Mouse (Mus musculus) embryonic facial prominence, embryonic 14.5 days (tissue): ENCODE data around the gene Olfr373. TPM values are rescaled to one million over a fixed set of nuclear protein-coding genes. Genes with fewer than 3 reads are reported as not detected.
"Not testable (repeated sequence)": the region's sequence is repeated elsewhere in the genome, so short reads cannot be mapped to it uniquely, and the experiment has no call there.

ENCODE experiments used
- ATAC-seq: fragments of 200-750 bp; cut with Nextera tagmentation; 2 replicates; pipeline ENCODE4 v1.8.0; 2017; ENCODE audit warnings: low read depth, moderate number of reproducible peaks, moderate TSS enrichment
- DNase-seq: peaks from one replicate; pipeline ENCODE4 v3.0.0-alpha.2; 2015; ENCODE audit warnings: low spot score
- H3K27ac ChIP-seq: fragments of 300-500 bp; sonication (generic); replicated peaks from 2 replicates; pipeline ENCODE4 v1.5.1; 2014; ENCODE audit warnings: low read depth, mild to moderate bottlenecking, low read length, moderate library complexity
- H3K27me3 ChIP-seq: fragments of 300-500 bp; sonication (generic); replicated peaks from 2 replicates; pipeline ENCODE4 v1.6.1; 2014; ENCODE audit warnings: low read length; ENCODE audit not compliant: control insufficient read depth, insufficient read depth
- H3K36me3 ChIP-seq: fragments of 300-500 bp; sonication (generic); 2 replicates; pipeline ENCODE4 v1.6.1; 2014; ENCODE audit warnings: low read length, mixed read lengths; ENCODE audit not compliant: control insufficient read depth, insufficient read depth
- H3K4me1 ChIP-seq: fragments of 300-500 bp; sonication (generic); 2 replicates; pipeline ENCODE4 v1.6.1; 2014; ENCODE audit warnings: antibody characterized with exemption, low read length; ENCODE audit not compliant: control insufficient read depth, insufficient read depth
- H3K4me2 ChIP-seq: fragments of 300-500 bp; sonication (generic); 2 replicates; pipeline ENCODE4 v1.6.1; 2014; ENCODE audit warnings: low read depth, mild to moderate bottlenecking, low read length, moderate library complexity, mixed read lengths
- H3K4me3 ChIP-seq: fragments of 300-500 bp; sonication (generic); 2 replicates; pipeline ENCODE4 v1.5.1; 2014; ENCODE audit warnings: low read depth, mild to moderate bottlenecking, low read length
- H3K9ac ChIP-seq: fragments of 300-500 bp; sonication (generic); 2 replicates; pipeline ENCODE4 v1.6.1; 2014; ENCODE audit warnings: low read depth, mild to moderate bottlenecking, low read length, moderate library complexity, mixed read lengths
- H3K9me3 ChIP-seq: fragments of 300-500 bp; sonication (generic); 2 replicates; pipeline ENCODE4 v1.6.1; 2016; ENCODE audit warnings: low read length; ENCODE audit not compliant: control insufficient read depth
- WGBS: fragments of 180-500 bp; shearing (Covaris S2); extraction: QIAGEN DNeasy Blood & Tissue Kit; methylation state at CpG from one replicate; pipeline ENCODE4 v1.1.7; 2014; 5-methylcytosine and 5-hydroxymethylcytosine counted together
- polyA plus RNA-seq: library from polyadenylated mRNA; unstranded; fragments of >200 nt; fragmentation: Nextera tagmentation; extraction: Ambion mirVana; gene quantifications from 2 replicates; pipeline ENCODE4 v1.2.1, GENCODE M21; 2014

The Olfr373 gene
- polyA plus RNA-seq, 1 experiment from 2014 or later: not detected

DNA sequence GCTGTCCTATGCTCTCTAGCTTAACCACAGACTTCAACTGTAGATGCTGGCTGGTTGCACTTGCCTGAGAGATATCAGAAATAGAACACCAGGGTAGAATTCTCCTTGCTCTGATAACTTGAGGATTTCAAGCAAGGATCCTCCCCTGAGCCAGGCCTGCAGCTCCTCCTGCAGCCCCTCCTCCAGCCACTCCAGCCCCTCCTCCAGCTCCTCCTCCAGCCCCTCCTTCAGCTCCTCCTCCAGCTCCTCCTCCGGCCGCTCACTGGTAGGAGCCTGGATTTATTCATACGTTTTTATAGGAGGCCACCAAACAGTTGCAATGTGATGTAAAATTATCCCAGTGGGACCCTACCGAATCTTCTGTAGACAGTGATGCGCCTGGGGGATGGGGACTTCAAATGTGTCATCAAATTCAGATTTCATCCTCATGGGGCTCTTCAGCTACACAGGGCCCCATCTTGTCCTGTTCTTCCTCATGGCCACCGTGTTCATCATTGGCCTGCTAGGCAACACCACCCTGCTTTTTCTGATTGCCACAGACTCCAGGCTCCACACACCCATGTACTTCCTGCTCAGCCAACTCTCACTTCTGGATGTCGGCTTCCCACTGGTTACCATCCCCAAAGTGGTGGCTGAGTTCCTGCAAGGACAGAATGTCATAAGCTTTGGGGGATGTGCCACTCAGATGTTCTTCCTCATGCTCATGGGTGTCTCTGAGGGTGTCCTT lies 16.6 kb downstream of the Olfr373 start:
- not testable (repeated sequence) for H3K4me1 ChIP-seq, H3K9me3 ChIP-seq, H3K4me3 ChIP-seq, H3K27ac ChIP-seq, DNase-seq, H3K36me3 ChIP-seq, H3K4me2 ChIP-seq, H3K9ac ChIP-seq, H3K27me3 ChIP-seq, ATAC-seq
- 56% methylated on average over 6 of the region's 7 CpGs for WGBS

DNA sequence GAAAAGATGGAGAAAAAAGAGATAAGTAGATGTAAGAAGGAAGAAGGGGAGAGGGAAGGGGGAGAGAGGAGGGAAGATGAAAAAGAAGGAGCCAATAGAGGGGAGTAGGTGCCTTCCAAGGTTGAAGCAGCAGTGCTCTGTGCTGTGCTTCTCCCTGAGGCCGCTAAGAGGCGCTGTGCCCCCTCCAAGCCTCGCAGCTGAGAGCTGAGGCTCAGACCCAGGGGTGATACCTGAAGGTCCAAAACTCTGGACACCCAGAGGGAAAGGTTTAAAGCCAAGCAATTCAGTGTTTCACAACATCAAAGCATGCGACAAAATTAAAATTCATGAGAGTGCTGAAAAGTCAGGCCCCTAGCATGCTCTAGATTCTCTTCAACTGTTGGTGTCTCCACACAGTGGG lies 22.2 kb downstream of the Olfr373 start:
- H3K4me1 ChIP-seq: no peaks in the 10 kb centered on the region
- no peak overlapping the region for H3K4me3 ChIP-seq
- peaks cover 4% of the 10 kb centered on the region; the same call in 1 of the 2 replicates for H3K9me3 ChIP-seq
- ATAC-seq (no peak), DNase-seq (no peak)
- 17% methylated on average over 4 of the region's 4 CpGs for WGBS
- H3K9ac ChIP-seq: no peak overlapping the region
- no peak overlapping the region for H3K27ac ChIP-seq
- H3K4me2 ChIP-seq: no peak overlapping the region
- H3K27me3 ChIP-seq: no peaks in the 10 kb centered on the region
- H3K36me3 ChIP-seq: no peaks in the 10 kb centered on the region

DNA sequence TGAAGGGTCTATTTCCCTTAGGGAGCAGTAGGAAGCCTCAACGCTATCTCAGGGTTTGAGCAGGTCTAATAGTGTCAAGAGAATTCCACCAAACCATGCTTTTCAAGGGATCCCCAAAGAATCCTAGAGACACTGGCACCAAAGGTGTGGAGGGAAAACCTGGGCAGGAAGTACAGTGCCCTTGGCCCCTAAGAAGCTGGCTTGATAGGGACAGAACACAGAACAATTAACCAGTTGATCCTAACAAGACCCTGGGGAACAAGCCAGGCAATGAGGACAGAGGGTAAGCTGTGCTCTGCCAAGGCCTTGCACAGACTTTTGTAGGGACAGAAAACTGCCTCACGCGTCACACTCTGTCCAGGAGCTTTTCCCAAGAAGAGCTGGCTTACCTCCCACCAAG lies 23.8 kb downstream of the Olfr373 start, which contains the start of gene Olfr374:
Gene Olfr374 (plus strand): TSS at position 301 of the 400 bp plus-strand sequence.
- Histone ChIP-seq H3K36me3 (no peaks in the 10 kb centered on the region), H3K9ac (no peak within 1 kb of the TSS), H3K4me2 (no peak within 1 kb of the TSS), H3K4me3 (no peak within 1 kb of the TSS), H3K9me3 (peaks cover 4% of the 10 kb centered on the region; the same call in 1 of the 2 replicates), H3K27ac (no peak within 1 kb of the TSS), H3K4me1 (no peaks in the 10 kb centered on the region), H3K27me3 (no peaks in the 10 kb centered on the region)
- WGBS: 77% methylated on average over 3 of the region's 3 CpGs
- ATAC-seq (no peak), DNase-seq (no peak)

DNA sequence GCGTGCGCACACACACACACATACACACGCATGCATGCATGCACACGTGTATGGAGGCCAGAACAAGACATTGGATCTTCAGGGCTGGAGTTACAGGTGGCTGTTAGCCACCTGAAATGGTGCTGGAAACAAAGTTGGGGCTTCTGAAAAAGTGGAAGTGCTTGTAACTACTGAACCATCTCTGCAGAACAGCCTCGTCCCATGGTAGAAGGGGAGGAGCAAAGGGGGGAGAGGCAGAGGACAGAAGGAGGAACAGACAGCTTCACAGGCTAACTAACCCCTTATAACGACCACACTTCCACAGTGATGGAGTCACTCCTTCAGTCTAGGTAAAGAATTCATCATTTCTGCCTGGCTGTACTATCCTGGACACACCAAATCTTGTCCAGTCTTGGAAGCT lies 27.9 kb downstream of the Olfr373 start:
- Histone ChIP-seq H3K27ac (no peak overlapping the region), H3K27me3 (no peaks in the 10 kb centered on the region), H3K9ac (no peak overlapping the region), H3K4me3 (no peak overlapping the region), H3K4me2 (no peak overlapping the region), H3K36me3 (no peaks in the 10 kb centered on the region), H3K4me1 (no peaks in the 10 kb centered on the region), H3K9me3 (no peaks in the 10 kb centered on the region)
- ATAC-seq (no peak), DNase-seq (no peak)
- 70% methylated on average over 6 of the region's 6 CpGs for WGBS

DNA sequence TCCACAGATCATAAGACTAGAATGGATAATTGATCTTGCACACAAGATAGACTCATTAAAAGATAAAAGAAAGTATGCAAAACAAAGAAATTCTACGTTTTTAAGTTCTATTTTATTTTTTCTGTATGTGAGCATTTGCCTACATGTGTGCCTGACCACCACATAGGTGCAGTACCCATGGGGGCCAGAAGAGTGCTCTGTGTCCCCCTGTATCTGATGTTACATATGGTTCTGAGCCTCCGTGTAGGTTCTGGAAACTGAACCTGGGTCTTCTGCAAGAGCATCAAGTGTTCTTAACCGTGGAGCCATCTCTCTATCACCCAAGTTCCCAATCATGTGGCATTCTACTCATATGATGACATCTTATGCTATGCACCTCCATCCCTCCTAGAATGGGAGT lies 29.5 kb downstream of the Olfr373 start:
- Histone ChIP-seq H3K4me1 (no peaks in the 10 kb centered on the region), H3K4me3 (no peak overlapping the region), H3K27me3 (no peaks in the 10 kb centered on the region), H3K27ac (no peak overlapping the region), H3K9me3 (no peaks in the 10 kb centered on the region), H3K4me2 (no peak overlapping the region), H3K9ac (no peak overlapping the region), H3K36me3 (no peaks in the 10 kb centered on the region)
- ATAC-seq (no peak), DNase-seq (no peak)
- WGBS: 70% methylated on average over 3 of the region's 3 CpGs

DNA sequence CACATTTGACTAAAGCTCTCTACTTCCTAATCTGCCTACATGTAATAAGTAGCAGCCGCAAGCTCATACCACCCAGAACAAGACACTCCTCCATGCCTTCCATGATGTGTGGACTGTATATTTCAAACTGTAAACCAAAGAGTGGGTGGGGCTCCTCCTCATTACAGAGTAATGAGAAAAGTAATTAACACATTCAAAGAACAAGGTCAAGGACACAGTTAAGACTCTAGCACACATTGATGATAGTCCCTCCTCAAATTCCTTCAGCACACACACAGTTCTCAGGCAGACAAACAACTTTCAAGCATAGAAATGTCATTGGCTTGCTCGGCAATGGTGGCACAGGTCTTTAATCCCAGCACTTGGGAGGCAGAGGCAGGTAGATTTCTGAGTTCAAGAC lies 32.2 kb downstream of the Olfr373 start:
- Histone ChIP-seq H3K36me3 (no peaks in the 10 kb centered on the region), H3K9ac (no peak overlapping the region), H3K4me3 (no peak overlapping the region), H3K4me2 (no peak overlapping the region), H3K9me3 (no peaks in the 10 kb centered on the region), H3K4me1 (no peaks in the 10 kb centered on the region), H3K27ac (no peak overlapping the region), H3K27me3 (no peaks in the 10 kb centered on the region)
- DNase-seq (no peak), ATAC-seq (no peak)
- WGBS: 87% methylated on average over 2 of the region's 2 CpGs

DNA sequence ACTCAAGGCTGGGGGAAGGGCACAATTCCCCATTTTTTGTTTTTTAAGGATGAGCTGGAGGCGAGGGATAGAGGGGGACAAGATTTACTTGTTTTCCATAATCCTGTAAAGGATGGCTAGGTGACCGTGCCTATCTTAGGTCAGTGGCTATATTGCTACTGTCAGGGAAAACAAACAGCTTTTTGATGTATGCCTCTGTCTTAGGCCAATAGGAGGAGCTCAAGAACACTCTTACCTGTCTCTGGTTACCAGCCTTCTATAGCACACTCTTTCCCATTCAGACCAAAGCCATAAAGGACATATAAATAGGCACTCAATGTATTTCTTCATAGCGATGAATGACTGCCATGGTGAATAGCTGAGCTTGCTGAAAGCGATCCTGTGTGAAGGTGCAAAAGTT lies 35.6 kb downstream of the Olfr373 start:
- Histone ChIP-seq H3K4me1 (no peaks in the 10 kb centered on the region), H3K4me2 (no peak overlapping the region), H3K9ac (no peak overlapping the region), H3K27me3 (no peaks in the 10 kb centered on the region), H3K27ac (no peak overlapping the region), H3K9me3 (no peaks in the 10 kb centered on the region), H3K4me3 (no peak overlapping the region), H3K36me3 (no peaks in the 10 kb centered on the region)
- ATAC-seq (no peak), DNase-seq (no peak)
- 58% methylated on average over 4 of the region's 4 CpGs for WGBS

DNA sequence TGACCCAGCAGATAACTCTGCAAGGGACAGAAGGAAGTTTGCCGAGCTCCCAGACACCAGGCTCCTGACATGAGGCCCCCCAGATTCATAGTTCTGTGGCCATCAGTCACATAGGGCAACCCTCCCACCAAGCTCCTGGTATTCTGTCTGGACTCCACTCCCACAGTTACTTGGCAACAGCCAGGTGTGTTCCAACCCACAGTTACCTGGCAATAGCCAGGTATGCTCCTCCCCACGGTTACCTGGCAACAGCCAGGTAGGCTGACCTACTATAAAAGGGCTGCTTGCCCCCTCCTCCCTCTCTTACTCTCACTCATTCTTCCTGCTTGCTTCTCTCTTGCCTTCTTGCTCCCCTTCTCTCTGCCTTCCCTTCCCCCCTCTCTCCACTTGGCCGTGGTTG lies 38.5 kb downstream of the Olfr373 start:
- H3K9ac ChIP-seq: not testable (repeated sequence)

DNA sequence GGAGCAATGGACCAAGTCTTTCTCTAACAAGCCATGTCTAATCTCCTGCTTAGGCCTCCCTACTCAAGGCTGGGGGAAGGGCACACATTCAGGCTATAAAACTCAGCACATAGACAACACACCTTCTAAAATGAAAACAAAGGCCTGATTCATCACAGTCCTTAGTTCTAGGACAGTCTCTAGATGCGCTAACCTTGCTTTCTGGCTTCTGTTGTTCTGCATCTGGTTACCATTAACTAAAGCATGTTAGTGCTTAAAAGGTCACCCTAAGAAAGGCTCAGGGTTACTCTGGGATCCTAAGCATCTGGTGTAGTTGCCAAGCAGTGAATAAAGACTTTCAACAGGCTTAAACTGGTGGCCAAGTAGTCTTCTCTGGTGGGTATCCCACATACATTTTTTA lies 39.0 kb downstream of the Olfr373 start:
- DNase-seq (no peak), ATAC-seq (no peak)
- WGBS: 26% methylated on average over 1 of the region's 1 CpGs
- H3K4me3 ChIP-seq: no peak overlapping the region
- no peaks in the 10 kb centered on the region for H3K36me3 ChIP-seq
- H3K9me3 ChIP-seq: no peaks in the 10 kb centered on the region
- no peak overlapping the region for H3K4me2 ChIP-seq
- H3K4me1 ChIP-seq: no peaks in the 10 kb centered on the region
- H3K27ac ChIP-seq: no peak overlapping the region
- no peaks in the 10 kb centered on the region for H3K27me3 ChIP-seq
- H3K9ac ChIP-seq: no peak overlapping the region

More for the DNA sequence above, 38.5 kb downstream of the Olfr373 start:
- not testable (repeated sequence) for H3K9me3 ChIP-seq, H3K27ac ChIP-seq, H3K36me3 ChIP-seq, H3K4me2 ChIP-seq, DNase-seq, H3K4me1 ChIP-seq, H3K4me3 ChIP-seq, H3K27me3 ChIP-seq, ATAC-seq
- WGBS: 48% methylated on average over 3 of the region's 3 CpGs
